Mouse (Mus musculus) cortical plate, adult 2 months (tissue): ENCODE data around the gene Slc22a18. TPM values are rescaled to one million over a fixed set of nuclear protein-coding genes. Genes with fewer than 3 reads are reported as not detected.

Experiments used
- H3K27ac ChIP-seq: fragments of 200-500 bp; 2 replicates; pipeline ENCODE4 v1.5.1; 2012; ENCODE audit warnings: low read length, control low read depth, inconsistent platforms; ENCODE audit not compliant: insufficient read depth
- H3K4me1 ChIP-seq: fragments of 200-500 bp; 2 replicates; pipeline ENCODE4 v1.6.1; 2011; ENCODE audit warnings: low read length; ENCODE audit not compliant: control insufficient read depth, insufficient read depth
- H3K4me3 ChIP-seq: fragments of 200-500 bp; 2 replicates; pipeline ENCODE4 v1.5.1; 2011; ENCODE audit warnings: mild to moderate bottlenecking, low read length, control low read depth; ENCODE audit not compliant: insufficient read depth
- CTCF ChIP-seq: fragments of 200-500 bp; IDR thresholded peaks from 2 replicates; pipeline ENCODE4 v1.5.1; 2011; ENCODE audit warnings: mild to moderate bottlenecking, control low read depth, low read length; ENCODE audit not compliant: insufficient read depth; ENCODE audit errors: extremely low read depth
- POLR2A ChIP-seq: fragments of 200-500 bp; IDR thresholded peaks from 2 replicates; pipeline ENCODE4 v1.6.1; 2011; ENCODE audit warnings: mild to moderate bottlenecking, low read length, control low read depth; ENCODE audit not compliant: insufficient read depth; ENCODE audit errors: extremely low read depth
- polyA plus RNA-seq: library from polyadenylated mRNA; depleted of rRNA; stranded (reverse); fragments of >200 nt; gene quantifications from 2 replicates; pipeline ENCODE4 v1.2.3, GENCODE M21; 2012; rRNA removed

Slc22a18 gene
- polyA plus RNA-seq: 0.72 and 1.1 TPM in 2 replicates

DNA sequence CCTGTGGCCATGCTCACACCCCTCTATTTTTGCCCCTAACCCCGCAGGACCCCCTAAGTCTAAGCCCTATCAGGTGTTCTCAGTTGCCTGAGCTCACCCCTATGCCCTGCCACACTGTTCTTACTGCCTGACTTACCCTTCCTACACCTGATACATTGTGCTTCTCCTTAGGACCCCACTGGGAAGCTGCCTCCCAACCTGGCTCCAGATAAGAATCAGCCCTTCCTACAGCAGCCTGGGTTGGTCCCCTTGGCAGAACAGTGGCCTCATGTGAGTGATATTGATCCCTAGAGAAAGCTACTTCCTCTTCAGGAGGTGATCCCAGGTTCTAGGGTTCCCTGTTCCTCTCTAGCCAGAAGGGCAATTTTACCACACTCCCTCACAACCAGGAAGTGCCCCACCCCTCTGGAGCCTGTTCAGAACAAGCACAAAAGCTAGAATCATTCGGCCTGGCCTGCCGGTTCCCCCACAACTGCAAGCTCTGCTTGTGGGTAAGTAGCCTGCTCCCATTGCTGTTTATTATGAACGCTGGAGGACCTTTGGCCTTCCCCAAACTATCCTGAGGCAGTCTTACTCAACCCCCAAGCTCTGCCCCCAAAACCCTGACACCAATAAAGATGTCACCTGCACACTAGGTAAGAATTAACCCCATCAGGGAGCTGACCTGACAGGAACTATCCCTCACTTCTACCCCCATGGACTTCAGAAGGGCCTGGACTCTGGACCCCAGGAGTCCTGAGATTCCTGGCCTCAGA is at the start of gene Slc22a18:
Slc22a18 (plus strand) TSS at position 390 of the 755 bp plus-strand sequence.
- no peak within 1 kb of the TSS for H3K4me3 ChIP-seq
- H3K27ac ChIP-seq: no peak within 1 kb of the TSS
- no peaks in the 10 kb centered on the region for H3K4me1 ChIP-seq
- no peak for TF ChIP-seq CTCF
- no peak for TF ChIP-seq POLR2A

DNA sequence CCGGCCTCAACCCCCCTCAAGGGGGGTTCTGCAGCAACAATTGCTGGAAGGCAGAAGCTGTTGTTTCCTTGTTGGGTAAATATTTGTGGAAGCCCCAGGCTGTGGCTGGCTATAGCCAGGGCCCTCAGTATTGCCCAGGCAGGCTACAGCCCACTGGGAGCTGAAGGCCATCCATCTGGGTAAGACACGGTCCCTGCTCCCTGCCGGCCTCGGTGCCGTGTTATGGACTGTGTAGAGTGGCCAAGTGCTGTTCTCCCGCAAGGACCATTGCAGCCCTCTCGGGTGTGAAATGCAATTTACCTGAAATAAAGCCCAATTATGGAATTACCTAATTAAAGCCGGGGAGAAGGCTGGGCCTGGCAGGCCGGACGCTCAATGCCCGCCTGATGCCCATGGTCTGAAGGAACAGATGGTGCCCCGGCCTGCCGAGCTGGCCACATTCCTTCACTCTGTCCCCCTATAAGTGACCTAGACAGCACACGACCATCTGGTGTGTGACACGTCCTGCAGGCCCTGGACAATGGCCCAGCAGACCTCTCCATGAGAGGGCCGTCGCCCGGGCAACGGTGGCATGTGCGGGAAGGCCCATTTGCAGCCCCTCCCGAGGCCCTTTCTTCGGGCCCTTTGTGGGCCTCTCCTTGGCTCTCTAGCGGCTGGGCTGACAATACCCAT is 45.3 kb upstream of the Slc22a18 start:
- Histone ChIP-seq H3K4me3 (no peak overlapping the region), H3K4me1 (no peaks in the 10 kb centered on the region), H3K27ac (no peak overlapping the region)
- TF ChIP-seq CTCF: no peak
- no peak for TF ChIP-seq POLR2A

- H3K27ac ChIP-seq: no peak overlapping the region
- H3K4me3 ChIP-seq: no peak overlapping the region
- TF ChIP-seq CTCF: no peak
- TF ChIP-seq POLR2A: no peak
- H3K4me1 ChIP-seq: no peaks in the 10 kb centered on the region
Observed at GRCm38 (mm10) chr7:143428814-143429499, 44.6 kb upstream of the Slc22a18 start.

- no peak overlapping the region for H3K4me3 ChIP-seq
- no peaks in the 10 kb centered on the region for H3K4me1 ChIP-seq
- H3K27ac ChIP-seq: no peak overlapping the region
- TF ChIP-seq POLR2A: no peak
- no peak for TF ChIP-seq CTCF
Observed at GRCm38 (mm10) chr7:143432631-143433030, 40.9 kb upstream of the Slc22a18 start.

- no peak for TF ChIP-seq CTCF
- TF ChIP-seq POLR2A: no peak
- H3K27ac ChIP-seq: no peak overlapping the region
- H3K4me1 ChIP-seq: no peaks in the 10 kb centered on the region
- H3K4me3 ChIP-seq: no peak overlapping the region
Observed at GRCm38 (mm10) chr7:143433331-143433730, 40.2 kb upstream of the Slc22a18 start.

DNA sequence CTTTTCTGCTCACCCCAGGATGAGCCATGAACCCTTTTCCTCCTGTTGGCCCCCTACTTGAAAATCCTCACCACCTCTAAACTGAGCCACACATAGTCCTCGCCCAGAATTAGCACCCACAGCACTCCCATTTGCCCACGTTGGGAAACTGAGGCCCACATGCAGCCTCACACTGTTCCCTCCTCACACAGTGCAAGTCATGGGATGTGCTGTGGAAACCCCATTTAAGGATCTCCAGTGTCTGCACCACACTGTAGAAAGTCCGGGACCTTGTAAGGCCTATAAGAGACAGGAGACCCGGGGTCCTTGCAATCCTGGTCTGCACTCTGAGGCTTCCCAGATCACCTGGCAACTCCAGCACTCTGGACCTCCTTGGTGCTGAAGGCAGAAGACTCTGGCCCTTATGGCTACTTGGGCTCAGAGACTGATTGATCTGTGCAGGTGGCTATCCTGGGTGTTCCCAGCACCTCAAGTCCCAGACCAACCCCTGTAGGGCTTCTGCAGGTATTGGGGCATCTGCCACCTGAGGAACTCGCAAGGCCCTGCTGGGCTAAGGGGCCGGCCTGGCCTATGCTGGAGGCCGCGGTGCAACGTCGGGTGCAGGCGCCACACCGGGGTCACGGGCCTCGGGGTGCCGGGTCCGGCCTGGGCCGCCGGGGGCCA is 36.2 kb upstream of the Slc22a18 start:
- H3K4me3 ChIP-seq: no peak overlapping the region; the same call in 1 of the 2 replicates
- TF ChIP-seq POLR2A (no peak), CTCF (no peak)
- no peak overlapping the region for H3K27ac ChIP-seq
- peaks cover 2% of the 10 kb centered on the region for H3K4me1 ChIP-seq

DNA sequence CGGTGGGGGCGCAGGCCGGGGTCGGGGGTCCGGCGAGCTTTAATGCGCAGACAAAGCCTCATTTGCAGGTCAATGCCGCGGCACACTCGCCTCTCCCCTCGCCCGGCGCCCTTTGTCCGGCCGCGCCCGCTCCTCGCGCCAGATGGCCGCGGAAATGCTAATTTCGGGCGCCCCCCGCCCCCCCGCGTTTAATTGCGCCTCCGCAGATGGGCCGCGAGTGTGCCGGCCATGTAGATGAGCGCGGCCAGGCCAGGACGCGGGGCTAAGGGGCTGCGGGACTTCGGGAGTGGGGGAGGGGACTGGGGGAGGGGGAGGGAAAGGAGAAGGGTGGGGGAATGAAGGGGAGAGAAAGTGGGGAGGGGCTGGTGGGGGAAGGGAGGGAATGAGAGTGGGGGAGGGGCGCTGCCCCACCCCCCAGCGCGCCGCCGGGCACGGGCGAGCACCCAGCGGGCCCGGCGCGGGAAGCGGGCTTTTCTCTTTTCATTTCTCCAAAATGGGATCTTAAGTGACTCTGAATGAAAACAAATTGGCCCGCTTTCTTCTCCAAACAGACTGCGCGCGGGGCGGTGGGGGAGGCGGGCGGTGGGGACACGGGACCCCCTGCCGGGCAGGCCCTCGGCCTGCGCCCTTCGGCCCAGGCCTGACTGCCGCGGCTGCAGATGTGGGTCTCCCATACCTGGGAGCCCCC is 35.5 kb upstream of the Slc22a18 start:
- TF ChIP-seq CTCF: no peak
- no peak for TF ChIP-seq POLR2A
- Histone ChIP-seq H3K4me1 (peaks cover 2% of the 10 kb centered on the region), H3K27ac (no peak overlapping the region), H3K4me3 (peak overlapping the region; percentile 25; the same call in 1 of the 2 replicates)

DNA sequence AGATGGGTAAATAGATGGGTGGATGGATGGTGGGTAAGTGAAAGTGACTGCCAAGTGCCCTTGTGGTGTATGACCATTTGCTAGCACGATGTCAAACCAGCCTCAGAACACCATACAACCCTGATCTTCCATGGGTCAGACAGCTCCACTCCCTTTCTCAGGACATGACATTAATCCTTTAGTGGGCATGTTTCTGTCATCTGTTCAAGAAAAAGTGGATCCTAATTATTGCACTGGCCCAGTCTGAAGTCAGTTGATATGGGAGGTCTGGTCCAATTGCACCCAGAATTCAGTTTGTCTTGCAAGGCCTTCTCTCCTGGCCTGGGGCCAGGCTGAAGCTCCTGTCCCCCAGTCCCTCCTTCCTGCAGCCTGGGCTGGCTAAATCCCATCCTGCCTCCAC is 34.6 kb upstream of the Slc22a18 start:
- TF ChIP-seq CTCF (no peak), POLR2A (no peak)
- Histone ChIP-seq H3K27ac (no peak overlapping the region), H3K4me1 (peaks cover 2% of the 10 kb centered on the region), H3K4me3 (no peak overlapping the region)

DNA sequence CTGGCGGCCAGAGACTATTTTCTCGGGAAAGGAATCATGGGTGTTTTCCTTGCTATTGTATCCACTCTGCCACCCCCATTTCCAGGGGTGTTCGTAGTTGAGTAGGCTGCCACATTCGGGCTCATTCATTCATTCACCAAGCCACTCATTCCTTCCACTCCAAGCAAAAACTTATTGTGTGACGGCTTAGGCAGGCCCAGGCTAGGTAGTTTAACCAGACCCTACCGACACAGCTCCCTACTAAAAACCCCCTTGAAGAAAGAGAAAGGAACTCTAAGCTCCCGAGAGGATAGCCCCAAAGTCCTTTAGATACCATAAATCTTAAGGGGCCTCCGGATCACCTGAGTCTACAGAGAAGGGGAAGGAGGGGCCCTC is 29.0 kb upstream of the Slc22a18 start:
- TF ChIP-seq CTCF (no peak), POLR2A (no peak)
- no peak overlapping the region for H3K27ac ChIP-seq
- no peaks in the 10 kb centered on the region for H3K4me1 ChIP-seq
- no peak overlapping the region for H3K4me3 ChIP-seq
